Mouse (Mus musculus) kidney, postnatal 36 days (tissue): ENCODE measurements around the gene Nfic.

ENCODE experiments used
- DNase-seq, 2 experiments: peaks; one replicate each; pipeline ENCODE4 v3.0.0; 2021 to 2022; ENCODE audit warnings: mixed read lengths in 2 of 2

Nfic gene

DNA sequence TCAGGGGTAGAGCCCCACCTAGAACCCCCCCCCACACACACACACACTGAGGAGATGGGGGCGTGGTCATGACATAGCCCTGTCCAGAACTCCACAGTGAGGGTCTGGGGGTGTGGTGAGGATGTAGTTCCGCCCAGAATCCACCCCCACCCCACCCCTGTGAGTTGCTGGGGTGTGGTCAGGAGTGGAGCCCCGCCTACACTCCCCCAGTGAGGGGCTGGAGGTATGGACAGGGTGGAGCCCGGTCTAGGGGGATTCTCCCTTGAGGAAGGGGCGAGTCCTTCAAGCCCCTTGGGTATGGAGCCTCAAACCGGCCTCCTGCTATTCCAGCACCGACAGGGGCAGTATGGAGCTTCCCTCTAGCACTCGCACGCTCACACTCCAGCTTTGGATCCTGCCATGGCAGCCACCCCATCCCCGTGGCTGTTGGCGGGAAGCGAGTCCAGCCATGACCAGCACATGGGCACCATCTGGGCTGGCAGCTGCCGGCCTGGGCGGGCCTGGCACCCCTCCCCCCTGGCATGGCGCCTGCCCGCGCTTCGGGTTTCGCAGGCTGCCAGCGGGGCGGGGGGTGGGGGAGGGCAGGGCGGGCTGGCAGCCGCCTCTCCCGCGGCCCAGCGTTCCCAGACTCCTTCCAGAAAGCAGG, 38.7 kb downstream of the Nfic start:
- DNase-seq, result peak; percentile 91 to 94

DNA sequence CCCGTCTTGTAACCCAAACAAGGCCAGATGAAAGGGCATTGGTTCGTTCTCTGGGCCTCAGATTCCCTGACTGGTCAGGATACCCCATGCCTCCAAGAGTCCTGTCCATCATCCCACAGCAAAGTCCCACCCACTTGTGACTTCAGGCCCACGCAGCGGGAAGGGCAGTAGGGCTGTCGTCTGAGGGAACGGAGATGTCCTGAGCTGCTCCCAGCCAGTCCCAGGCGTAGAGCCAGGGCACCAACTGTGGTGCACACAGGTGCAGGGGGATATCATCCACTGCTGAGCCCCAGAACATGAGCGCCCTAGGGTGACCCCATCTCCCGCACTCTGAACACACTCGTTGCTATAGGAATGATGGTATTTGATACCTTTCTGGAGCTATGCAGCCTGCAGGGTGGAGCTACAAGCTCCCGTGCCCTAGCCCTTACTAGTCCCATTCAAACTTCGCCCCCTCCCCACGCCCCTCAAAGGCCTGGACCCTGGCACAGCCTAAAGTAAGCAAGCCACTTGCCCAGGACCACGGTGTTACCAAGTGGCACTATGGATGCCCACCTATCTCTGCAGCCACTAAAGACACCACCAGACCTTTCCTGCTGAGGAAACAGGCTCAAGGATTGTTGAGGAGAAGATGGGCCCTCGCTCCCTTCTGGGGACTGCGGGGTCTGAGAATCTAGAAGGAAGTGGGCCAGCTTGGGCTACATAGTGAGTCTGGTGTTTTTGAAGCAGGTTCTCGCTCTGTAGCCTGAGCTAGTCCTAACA, 39.7 kb downstream of the Nfic start:
- peak in 1 of 2 experiments; percentile 61 for DNase-seq

DNA sequence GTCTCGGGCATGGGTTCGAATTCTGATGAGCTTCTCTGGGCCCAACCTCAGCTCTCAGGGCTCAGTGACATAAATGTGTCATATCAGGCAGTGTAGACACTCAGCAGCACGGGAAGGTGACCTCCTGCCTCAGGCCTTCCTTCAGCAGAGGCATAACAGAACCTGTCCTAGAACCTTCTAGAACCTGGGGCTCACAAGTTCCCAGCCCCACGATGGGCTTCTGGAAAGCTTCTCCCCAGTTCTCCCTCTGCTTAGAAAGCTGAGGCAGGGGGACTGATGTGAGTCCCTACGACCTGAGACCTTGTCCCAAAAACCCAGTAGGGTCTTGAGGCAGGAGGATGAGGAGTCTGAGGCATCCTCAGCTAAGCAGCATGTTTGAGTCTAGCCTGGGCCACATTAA, 40.3 kb downstream of the Nfic start:
- DNase-seq, result no peak

DNA sequence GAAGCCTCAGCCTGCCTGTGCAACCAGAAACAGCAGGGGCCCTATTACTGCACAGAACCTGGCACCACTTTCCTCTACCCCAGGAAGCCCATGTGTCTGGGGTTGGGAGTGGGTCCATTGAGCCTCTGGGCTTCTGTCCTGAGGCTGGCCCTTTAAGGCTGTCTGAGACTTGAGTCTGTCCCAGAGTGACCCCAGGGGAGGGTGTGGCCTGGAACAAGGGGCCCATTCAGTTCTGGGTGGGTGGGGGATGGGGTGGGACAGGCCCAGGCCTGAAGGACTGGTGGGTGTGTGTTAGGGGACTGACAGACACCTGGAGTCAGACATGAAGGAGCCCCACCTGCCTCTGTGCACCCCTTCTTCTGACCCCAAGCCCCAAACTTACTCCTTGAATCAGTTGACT, 40.8 kb downstream of the Nfic start:
- peak; percentile 81 to 83 for DNase-seq

DNA sequence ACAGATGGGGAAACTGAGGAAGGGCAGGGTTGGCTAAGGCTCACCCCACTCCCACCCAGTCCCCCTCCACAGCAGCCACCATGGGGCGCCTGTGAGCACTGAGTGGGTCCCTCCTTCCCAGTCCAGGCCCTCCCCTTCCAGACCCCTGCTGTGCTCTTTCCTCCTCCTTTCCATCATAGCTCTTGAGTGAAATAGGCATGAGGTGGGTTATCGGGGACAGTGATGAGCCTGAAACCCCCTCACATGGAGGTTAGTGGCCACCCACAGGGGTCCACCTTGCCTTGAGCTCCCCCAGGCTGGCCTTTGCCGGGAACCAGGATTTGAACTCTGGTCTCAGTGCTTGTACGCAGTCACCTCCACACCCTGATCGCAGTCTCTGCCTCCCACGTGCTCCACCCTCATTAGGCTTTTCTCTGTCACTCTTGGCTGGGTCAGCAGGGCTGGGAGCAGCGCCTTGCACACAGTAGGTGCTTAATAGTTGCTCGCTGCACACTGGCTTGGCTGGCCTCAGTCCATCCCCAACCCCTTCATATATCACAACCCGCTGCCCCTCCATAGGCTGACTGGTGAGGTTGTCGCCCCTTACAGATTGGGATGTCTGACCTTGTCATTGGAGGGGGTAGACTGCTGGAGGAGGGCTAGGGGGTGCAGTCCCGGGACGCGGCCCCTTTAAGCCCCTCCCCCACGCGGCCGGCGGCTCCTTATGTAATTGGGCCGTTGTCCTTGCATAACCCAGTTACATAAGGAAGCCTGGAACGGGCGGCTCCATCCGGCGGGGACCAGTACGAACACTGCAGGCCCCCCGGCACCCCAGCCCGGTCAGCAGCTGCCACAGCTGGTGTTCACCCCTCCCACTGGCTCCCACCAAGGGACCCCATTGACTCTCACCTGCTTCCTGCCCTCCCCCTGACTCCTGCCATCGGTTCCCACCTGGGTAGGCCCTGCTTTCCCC, 41.8 kb downstream of the Nfic start:
- peak; percentile 94 to 95 for DNase-seq

DNA sequence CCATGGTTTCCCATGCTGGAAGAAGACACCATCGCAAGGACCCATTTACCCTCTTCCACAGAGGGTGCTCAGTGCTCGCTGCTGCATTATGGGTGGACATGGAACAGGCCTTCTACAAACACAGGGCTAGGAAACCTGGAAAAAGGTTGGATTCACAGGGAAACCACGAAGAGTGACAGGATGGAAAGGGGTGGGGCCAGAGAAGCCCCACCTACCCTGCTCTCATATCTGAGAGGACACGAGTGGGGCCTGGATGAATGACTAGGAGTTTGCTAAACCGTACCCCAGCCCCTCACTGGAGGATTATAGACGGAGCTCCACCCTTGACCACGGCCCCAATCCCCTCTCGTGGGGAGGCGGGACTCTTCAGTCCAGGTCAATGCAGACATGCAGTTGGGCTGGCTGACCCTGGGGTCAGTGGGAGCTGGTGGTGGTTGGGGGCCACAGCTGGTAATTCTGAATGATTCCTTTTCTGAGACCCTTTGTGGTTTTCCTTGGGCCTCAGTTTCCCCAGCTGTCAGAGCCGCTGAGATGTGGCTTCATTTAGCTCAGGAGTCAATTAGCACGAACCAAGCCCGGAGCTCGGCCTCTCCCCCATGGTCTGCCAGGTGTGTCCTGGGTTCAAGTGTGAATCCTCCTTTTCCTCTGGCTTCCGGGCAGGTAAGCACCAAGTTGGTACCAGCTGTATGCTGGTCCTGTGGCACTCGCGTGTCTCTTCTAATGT, 42.7 kb downstream of the Nfic start:
- DNase-seq, result no peak

DNA sequence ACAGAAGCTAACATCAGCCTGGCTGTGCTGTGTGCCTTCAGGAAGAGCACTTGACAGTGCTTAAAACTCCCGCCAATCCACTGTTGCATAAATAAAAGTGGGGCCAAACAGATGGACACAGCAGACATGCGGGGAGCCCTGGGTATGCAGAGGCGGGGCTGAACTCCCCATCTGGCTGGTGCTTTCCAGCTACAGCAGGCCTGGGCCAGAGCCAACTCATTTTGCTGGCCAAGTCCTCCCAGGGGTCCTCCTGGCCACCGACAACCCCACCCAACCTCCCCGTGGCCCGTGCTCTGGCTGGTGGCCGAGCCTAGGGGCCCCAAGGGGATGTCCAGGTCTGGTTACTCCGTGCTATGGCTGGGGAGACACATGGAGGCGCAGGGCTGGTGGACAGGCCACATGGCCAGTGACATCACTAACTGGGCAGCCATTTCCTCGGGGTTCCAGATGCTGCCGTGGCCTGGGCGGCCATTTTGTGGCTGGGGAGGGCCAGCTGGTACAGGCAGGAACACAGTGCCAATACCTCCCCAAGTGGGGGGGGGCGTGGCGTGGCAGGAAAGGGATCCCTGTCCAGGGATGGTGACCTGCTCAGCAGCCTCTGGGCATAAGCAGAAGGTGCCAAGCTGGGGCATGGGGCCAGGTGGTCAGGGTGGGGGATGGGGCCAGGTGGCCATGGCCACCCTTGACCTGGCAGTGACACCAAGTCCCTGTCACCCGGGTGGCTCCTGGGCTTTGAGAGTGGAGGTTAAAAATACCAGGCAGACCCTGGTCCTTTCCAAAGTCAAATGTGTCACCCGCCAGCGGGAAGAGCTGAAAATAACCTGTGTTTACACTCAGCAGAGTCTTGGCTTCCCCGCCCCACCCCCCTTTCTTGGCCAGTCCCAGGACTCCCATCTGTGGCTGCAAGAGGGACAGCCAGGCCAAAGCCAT, 43.7 kb downstream of the Nfic start:
- peak; percentile 90 to 92 for DNase-seq

DNA sequence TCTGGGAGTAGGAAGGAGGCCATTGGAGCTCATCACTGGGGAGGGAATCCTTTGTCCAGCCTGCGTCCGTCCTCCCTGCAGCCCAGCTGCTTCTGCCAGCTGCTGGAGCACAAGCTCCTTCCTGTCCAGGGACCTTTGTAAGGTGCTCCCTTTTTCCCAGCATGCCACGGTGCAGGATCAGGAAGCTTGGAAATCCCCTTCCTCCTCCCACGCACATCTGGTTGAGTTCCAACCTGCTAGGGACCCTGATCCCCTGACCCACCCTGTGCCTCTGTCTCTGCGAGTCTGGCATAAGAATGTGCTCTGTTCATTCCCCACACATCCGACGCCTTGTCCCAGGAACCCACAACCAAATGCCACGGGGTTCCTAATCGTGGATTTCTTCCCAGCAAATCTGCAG, 44.5 kb downstream of the Nfic start:
- DNase-seq, result peak; percentile 66 to 69

DNA sequence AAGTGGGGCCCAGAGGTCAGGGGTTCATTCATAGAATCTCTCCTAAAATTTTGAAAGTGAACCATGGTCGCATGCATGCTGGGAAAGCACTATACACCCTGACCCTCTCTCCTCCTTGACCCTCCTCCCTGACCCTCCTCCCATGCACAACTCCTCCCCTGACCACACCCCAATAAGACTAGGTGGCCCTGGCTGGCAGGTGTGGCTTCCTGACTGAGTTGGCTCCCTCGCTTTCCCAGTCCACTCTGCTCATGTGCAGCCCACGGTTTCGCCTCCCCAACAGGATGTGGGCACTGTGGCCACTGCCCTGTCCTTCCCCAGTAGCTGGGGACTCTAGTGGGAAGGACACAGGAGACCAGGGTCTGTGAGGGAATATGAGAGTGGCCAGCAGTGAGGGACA, 45.1 kb downstream of the Nfic start:
- DNase-seq, result peak; percentile 59 to 63

DNA sequence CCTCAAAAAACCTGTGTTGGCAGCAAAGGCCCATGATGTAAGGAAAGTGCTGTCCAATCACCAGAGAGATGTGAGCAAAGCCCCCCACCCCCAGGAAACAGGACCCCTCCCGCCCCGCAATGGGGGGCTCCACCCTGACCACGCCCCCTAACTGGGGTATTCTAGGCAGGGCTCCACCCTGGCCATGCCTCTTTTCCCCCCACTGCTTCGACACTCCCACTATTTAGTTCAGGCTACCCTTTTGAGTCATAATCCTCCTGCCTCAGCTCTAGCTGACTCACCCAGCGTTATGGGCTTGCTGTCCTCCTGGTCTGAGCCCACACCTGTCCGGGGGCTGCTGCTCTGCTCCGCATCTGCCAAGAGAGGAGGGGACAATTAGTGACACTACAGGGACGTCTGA, 46.1 kb downstream of the Nfic start:
- DNase-seq, result no peak

DNA sequence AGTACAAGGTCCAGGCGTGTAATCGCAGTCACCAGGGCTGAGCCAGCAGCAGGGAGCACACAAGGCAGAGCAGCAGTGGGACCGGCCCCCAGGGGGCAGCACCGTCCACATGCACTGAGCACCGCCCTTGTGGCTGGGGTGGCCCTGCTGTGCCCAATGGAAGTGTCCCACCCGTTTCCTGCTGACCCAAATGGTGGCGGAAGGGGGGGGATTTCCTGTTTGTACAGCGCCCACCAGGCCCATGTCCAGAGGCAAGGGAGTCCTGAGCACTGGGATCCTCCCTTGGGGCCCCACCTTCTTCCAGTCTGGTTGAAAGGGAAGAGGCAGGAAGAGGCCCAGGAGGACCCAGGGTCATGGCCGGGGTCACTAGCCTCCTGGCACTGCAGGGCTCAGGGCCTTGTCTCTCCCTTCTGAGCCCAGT, 46.6 kb downstream of the Nfic start:
- DNase-seq, result peak; percentile 96 to 98

DNA sequence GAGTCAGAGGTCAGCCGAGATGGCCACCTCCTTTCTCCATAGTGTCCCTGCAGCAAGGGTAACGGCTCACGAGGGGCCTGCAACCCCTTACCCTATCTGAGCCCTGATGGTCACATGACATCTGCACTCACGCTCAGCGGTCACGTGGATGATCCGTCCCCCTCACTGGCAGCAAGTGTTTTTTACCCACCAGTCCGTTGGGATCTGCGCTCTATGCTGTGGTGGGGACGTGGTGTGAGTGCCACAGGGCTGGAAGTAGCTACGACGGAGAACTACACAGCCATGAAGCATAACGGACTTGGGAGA, 47.1 kb downstream of the Nfic start:
- no peak for DNase-seq

DNA sequence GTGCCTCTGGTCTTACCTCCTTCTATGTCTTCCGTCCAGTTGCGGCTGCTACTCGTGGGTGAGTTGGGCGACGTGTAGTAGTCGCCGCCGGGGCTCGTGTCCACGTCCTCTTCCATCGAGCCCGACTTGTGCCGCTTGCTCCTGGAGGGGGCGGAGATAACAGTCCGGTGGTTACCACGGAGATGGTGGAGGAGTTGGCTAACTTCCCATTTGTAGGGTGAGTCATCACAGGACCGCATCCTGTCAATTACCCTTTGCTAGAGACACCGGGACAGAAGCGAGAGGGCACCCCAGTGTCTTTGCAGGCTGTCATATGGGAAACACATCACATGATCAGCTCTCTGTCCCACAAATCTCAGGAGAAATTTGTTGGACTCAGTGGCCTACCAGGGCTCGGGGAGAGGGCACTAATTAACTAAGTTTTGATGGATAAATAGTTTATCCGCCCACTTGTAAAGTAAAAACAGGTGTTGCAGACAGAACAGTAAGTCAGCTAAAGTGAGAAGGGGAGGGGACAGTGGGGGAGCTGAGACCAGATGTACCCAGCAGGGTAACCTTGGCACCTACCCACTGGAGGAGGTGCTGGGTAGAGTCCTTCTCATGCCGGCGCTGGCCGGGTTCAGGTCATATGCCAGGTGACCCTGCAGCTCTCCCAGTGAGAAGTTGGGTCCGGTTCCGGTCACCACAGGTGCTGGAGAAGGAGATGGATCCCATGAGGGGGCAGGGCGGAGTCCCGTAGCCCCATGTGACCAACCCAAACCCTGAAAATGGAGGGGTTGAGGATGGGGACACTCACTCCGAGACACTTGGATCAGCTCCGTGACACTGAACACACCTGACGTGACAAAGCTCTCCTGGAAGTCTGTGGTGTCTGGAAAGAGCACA, 47.7 kb downstream of the Nfic start:
- peak; percentile 86 to 95 for DNase-seq

DNA sequence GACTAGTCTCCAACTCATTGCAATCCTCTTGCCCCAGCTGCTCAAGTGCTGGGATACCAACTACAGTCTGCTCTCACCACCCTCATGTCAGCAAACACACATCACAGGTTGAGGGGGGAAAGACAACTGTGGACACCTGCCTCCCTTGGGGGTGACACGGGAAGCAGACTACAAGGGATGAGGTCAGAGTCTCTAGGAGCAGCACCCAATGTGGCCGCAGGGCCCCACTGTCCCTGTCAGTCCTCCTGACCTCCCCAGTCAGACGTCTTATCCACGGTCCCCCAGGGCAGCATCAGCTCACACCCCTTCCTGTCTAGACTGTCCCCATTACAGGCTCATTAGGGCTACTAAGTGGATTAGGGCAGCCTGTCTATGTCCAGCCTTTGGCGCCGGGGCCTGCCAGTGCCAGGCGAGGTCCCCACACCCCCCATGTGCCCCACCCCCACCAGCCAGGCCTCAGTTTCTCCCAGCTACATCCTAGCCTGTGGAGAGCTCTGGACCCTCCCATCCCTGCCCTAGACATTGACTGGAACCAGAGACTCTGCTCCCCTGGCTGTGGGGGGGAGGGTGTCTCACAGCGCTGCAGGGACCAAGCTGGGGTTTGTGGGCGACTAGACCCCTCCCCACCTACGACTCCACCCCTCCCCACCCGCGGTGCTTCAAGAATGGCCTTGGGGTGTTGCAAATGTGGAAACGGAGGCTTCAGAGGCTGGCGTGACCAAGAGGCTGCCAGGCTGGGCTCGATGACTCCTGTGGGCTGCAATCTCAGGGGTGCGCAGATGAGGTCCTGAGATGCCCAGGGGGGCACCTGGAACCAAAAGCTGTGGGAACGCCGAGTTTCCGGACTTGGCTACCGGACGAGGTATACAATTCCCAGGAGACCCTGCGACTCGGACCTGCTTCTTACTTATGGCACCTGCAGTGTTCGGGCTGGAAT, 48.7 kb downstream of the Nfic start:
- no peak for DNase-seq

DNA sequence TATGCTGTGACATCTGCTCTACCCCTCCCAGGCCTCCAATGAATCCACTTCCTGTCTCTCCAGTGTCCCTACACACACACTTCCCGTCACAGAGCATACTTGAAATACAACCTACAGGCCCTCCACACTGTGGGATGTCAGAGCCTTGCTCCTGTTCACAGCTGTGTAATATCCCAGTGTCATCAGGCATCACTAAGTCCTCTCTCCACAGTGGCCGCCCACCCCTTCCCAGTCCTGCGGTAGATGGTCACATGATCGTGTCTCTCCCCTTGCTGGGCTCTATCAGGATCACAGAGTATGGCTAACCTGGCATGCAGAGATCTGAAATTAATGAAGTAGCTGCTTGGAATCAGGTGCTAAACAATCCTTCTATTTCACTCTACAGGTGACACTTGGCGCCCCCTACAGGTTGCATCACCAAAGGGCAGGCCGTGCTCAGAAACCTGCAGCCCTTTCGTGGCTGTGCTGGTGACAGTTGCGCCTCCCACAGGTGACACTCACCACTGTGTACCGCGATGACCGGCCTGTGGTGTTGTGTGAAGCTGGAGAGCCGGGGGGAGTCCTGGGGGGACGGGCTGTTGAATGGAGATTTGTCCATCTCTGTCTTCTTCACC, 49.7 kb downstream of the Nfic start:
- peak; percentile 64 to 85 for DNase-seq

DNA sequence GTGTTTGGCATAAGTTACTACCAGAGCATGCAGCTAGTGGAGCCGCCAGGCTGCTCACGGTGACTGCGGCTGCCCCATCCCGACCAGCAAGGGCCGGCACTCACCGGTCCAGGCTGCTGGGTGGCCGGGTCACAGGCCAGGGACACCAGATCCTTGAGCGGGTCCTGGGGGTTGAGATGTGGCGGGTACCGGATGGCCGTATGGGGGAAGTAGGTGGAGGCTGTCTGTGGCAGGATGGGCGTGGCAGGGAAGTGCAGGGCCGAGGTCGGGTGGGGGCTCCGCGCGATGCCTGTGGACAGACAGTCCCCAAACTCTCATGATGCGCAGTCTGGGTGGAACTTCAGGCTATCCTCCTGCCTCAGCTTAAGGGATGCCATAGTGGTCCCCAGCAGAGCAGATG, 50.7 kb downstream of the Nfic start:
- peak; percentile 58 to 66 for DNase-seq

DNA sequence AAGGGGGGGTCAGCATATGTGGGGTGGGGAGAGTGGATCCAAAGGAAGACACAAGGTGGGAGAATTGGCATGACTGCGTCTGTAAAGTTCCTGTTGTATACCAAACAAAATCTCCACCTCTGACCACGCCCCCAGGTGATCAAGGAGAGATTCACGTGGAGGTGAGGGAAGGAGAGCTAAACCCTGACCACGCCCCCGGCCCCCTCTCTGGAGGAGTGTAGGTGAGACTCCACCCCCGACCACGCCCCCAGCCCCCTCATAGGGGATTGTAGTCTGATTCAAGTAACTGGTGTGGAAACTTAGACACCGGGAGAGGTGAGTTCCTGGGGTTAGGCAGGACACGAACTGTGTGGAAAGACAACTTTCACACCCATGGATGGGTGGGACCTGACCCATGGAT, 51.4 kb downstream of the Nfic start:
- DNase-seq, result no peak

DNA sequence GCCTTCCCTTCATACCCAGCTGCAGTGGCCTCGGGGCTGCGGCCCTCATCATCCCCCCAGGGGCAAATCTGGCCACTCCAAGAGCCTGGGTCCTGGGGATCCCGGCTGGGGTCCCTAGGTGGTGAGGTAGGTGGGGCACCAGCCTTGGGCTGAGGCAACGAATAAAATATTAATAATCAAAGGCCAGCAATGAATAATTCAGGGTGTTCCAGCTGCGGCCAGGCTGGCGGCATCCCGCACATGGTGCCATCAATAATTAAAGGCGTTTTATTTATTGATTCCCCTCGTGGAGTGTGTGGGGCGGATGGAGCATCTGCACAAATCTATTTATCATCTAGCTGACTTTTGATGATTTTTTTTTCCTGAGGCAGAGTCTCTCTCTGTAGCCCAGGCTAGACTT, 51.9 kb downstream of the Nfic start:
- no peak for DNase-seq

DNA sequence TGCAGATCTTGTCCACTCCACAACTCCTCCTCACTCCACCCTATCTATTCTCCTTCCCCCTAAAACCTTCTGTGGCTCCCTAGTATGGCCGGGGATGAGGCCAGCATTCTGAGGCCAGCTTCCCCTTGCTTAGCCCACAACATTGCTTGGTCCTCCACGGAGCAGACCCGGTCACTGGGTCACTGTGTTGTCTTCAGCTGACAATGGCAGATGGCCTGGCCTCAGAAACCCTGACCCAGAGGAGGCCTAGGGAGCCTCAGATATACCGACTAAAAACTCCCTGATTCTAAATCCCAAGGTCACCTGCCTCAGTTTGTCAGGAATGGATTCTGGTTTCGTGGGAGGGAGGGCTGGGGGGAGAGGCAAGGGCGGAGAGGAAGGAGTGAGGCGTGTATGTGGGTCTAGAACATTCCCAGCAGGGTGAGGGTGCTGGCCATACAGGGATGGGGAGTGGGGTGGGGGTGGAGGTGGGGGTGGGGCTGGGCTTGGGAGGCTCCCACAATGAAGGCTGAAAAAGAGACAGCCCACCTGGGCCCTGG, 53.1 kb downstream of the Nfic start:
- DNase-seq, result no peak
